ENCODE assay signal across 13 mouse cellular contexts in the genomic region with DNA sequence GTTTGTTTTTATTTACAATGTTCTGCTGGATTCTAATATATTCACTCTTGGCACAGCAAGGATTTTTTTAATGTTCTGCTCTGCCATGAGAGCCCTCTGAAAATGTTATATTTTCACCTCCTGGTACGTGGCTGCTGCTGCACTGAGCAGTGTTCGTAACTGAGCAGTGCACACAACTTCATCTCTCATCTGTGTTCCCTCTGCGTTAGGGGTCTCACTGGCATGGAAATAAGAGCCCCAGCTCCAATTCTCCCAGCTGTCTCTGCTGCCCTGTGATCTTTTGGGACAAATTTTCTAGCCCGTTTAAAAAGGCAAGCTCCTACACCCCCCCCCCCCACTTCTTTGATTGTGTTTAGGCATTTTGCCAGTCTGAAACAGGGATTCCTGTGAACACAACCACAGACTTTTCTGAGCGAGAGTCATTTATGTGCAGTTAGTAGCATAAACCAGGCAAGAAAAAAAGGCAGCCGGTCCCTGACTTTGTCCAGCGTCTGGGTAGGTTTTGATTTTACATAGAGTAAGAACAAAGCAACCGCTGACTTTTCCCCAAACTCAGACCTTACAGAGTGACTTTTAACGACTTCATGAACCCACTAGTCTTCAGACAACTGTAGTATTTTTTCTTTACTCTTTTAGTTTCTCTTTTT. TPM values are rescaled to one million over a fixed set of nuclear protein-coding genes. Genes with fewer than 3 reads are reported as not detected.
DNase-seq lines count a peak whose midpoint lies in the region; ATAC-seq lines count a peak whose summit lies in the region.
"Had no signal": no experiment of that assay in that cellular context is flagged by ENCODE, and none has a peak within 500 bp of the region (broad histone marks: within the 10 kb centered on the region; RNA-seq: fewer than 3 reads in every experiment).

No protein-coding gene starts in this region.

- no peak for DNase-seq in heart, postnatal 14 days
- DNase-seq in Muller cell, postnatal 12 days (ENCODE audit: inconsistent ontology term) = peak; percentile 30
- DNase-seq in limb, embryonic 10.5 days (ENCODE audit: low spot score) = peak; percentile 47
- no peak for DNase-seq in ovary, adult 18-20 months (ENCODE audit: low spot score)
- no peak for DNase-seq in left cerebral cortex, adult 8-10 months (ENCODE audit: low spot score in 2 of 2)
- DNase-seq: cerebellum, adult 11 months; kidney, adult 8-10 months; right cerebral cortex, postnatal 14 days; thymus, adult 2 months had no signal

- H3K27me3 ChIP-seq in heart, embryonic 12.5 days (replicated peaks) = no peaks in the 10 kb centered on the region
- no peaks in the 10 kb centered on the region for H3K27me3 ChIP-seq in forebrain, embryonic 12.5 days
- no peaks in the 10 kb centered on the region for H3K27me3 ChIP-seq in limb, embryonic 10.5 days (ENCODE audit: low read depth, poor library complexity, severe bottlenecking)
- H3K27me3 ChIP-seq: megakaryocyte, embryonic 14.5 days had no signal

- intact Hi-C loops in heart, postnatal 14 days (cut with DNase I) = no loop called here

- no peaks in the 10 kb centered on the region for H3K36me3 ChIP-seq in heart, embryonic 12.5 days
- H3K36me3 ChIP-seq in forebrain, embryonic 12.5 days (replicated peaks) = no peaks in the 10 kb centered on the region
- H3K36me3 ChIP-seq in limb, embryonic 10.5 days = no peaks in the 10 kb centered on the region

- no peak overlapping the region for H3K9ac ChIP-seq in heart, embryonic 12.5 days
- H3K9ac ChIP-seq in forebrain, embryonic 12.5 days = no peak overlapping the region

- ATAC-seq in heart, embryonic 12.5 days (ENCODE audit: insufficient number of reproducible peaks, low FRiP score) = no peak
- ATAC-seq in forebrain, embryonic 12.5 days (ENCODE audit: low FRiP score) = peak; percentile 75; the same call in 1 of the 2 replicates
- no peak for ATAC-seq in erythroblast, adult 5-6 weeks (replicated peaks; ENCODE audit: low FRiP score, poor library complexity, severe bottlenecking)

- WGBS in heart, embryonic 12.5 days = 40% methylated on average over 9 of the region's 9 CpGs
- WGBS in forebrain, embryonic 12.5 days = 29% methylated on average over 9 of the region's 9 CpGs
- 35% methylated on average over 9 of the region's 9 CpGs for WGBS in limb, embryonic 10.5 days

- H3K4me1 ChIP-seq in heart, embryonic 12.5 days (replicated peaks) = peaks cover 15% of the 10 kb centered on the region; the same call in 1 of the 2 replicates
- peaks cover 7% of the 10 kb centered on the region for H3K4me1 ChIP-seq in forebrain, embryonic 12.5 days
- H3K4me1 ChIP-seq in limb, embryonic 10.5 days = peaks cover 36% of the 10 kb centered on the region
- H3K4me1 ChIP-seq: megakaryocyte, embryonic 14.5 days had no signal

- no peaks in the 10 kb centered on the region for H3K9me3 ChIP-seq in heart, embryonic 12.5 days (replicated peaks)
- H3K9me3 ChIP-seq in forebrain, embryonic 12.5 days = no peaks in the 10 kb centered on the region
- H3K9me3 ChIP-seq in limb, embryonic 10.5 days (replicated peaks) = no peaks in the 10 kb centered on the region
- H3K9me3 ChIP-seq: megakaryocyte, embryonic 14.5 days had no signal

- H3K27ac ChIP-seq in heart, embryonic 12.5 days (ENCODE audit: poor library complexity, severe bottlenecking) = peak overlapping the region; percentile 60
- peak overlapping the region; percentile 70 for H3K27ac ChIP-seq in forebrain, embryonic 12.5 days
- H3K27ac ChIP-seq in limb, embryonic 10.5 days = peak overlapping the region; percentile 79

- no peak overlapping the region for H3K4me3 ChIP-seq in heart, embryonic 12.5 days
- H3K4me3 ChIP-seq in forebrain, embryonic 12.5 days (replicated peaks) = no peak overlapping the region
- peak overlapping the region; percentile 19; the same call in 1 of the 2 replicates for H3K4me3 ChIP-seq in limb, embryonic 10.5 days
- H3K4me3 ChIP-seq: megakaryocyte, embryonic 14.5 days had no signal

- peak overlapping the region; percentile 53 for H3K4me2 ChIP-seq in heart, embryonic 12.5 days
- peak overlapping the region; percentile 21; the same call in 1 of the 2 replicates for H3K4me2 ChIP-seq in forebrain, embryonic 12.5 days

RNA-seq across cellular contexts. Expression of gene Mpped2, which starts 9.8 kb away (rescaled TPM):
- 114 and 117 TPM in 2 replicates for polyA plus RNA-seq in heart, embryonic 12.5 days (2016; fragmentation: Nextera tagmentation; extraction: Ambion mirVana)
- 10 to 100 TPM; 14.8 to 22.1 TPM for total RNA-seq in heart, postnatal 14 days (2021)
- 165 and 177 TPM in 2 replicates for polyA plus RNA-seq in forebrain, embryonic 12.5 days (2016; fragmentation: Nextera tagmentation; extraction: Ambion mirVana)
- 64.3 and 106 TPM in 2 replicates for polyA plus RNA-seq in limb, embryonic 10.5 days (2016; fragmentation: Nextera tagmentation; extraction: Ambion mirVana)
- total RNA-seq in erythroblast, adult 5-6 weeks (2015; ENCODE audit: low replicate concordance) = not detected in 2 replicates
- not detected in 2 replicates for total RNA-seq in erythroblast, adult 5-6 weeks (2017; ENCODE audit: low replicate concordance)
- 10 to 100 TPM; 33.2 to 42.3 (median 39.0) TPM for total RNA-seq in left cerebral cortex, adult 8-10 months (2022)

Comparison
In these comparisons a context has a peak if more than half of its experiments do, and no peak if none do; other contexts are left out.
1. DNase-seq: peak in Muller cell, postnatal 12 days (single experiment) and limb, embryonic 10.5 days (single experiment); none in heart, postnatal 14 days (0 of 2), ovary, adult 18-20 months (single experiment) and left cerebral cortex, adult 8-10 months (0 of 2).
2. RNA of gene Mpped2, which starts 9.8 kb away (total RNA-seq): 33.2 to 42.3 TPM in left cerebral cortex, adult 8-10 months and 14.8 to 22.1 TPM in heart, postnatal 14 days; not detected in erythroblast, adult 5-6 weeks; every median in the first group is over 10 times any median in the second.
3. Peak in every context shown above with its lines, with median percentiles within 50 percentile points of each other: H3K27ac ChIP-seq.